Mouse (Mus musculus) hindbrain, embryonic 14.5 days (tissue): ENCODE data around the gene Shank2. TPM values are rescaled to one million over a fixed set of nuclear protein-coding genes. Genes with fewer than 3 reads are reported as not detected.

Source experiments
- ATAC-seq: fragments of 200-750 bp; cut with Nextera tagmentation; 2 replicates; pipeline ENCODE4 v1.8.0; 2017; ENCODE audit warnings: moderate number of reproducible peaks, mild to moderate bottlenecking, moderate TSS enrichment, moderate library complexity; ENCODE audit not compliant: low FRiP score
- DNase-seq: peaks from one replicate; pipeline ENCODE4 v3.0.0-alpha.2; 2015; ENCODE audit warnings: low spot score
- H3K27ac ChIP-seq: fragments of 300-500 bp; sonication (generic); 2 replicates; pipeline ENCODE4 v1.5.1; 2014; ENCODE audit warnings: mild to moderate bottlenecking, moderate library complexity
- H3K27me3 ChIP-seq: fragments of 300-500 bp; sonication (generic); 2 replicates; pipeline ENCODE4 v1.6.1; 2014; ENCODE audit warnings: mild to moderate bottlenecking, low read length, mixed read lengths; ENCODE audit not compliant: control insufficient read depth, insufficient read depth
- H3K36me3 ChIP-seq: fragments of 300-500 bp; sonication (generic); replicated peaks from 2 replicates; pipeline ENCODE4 v1.6.1; 2014; ENCODE audit not compliant: control insufficient read depth, insufficient read depth
- H3K4me1 ChIP-seq: fragments of 300-500 bp; sonication (generic); replicated peaks from 2 replicates; pipeline ENCODE4 v1.6.1; 2014; ENCODE audit warnings: antibody characterized with exemption, low read length, mixed read lengths; ENCODE audit not compliant: control insufficient read depth, insufficient read depth
- H3K4me2 ChIP-seq: fragments of 300-500 bp; sonication (generic); replicated peaks from 2 replicates; pipeline ENCODE4 v1.6.1; 2014; ENCODE audit warnings: mild to moderate bottlenecking, moderate library complexity
- H3K4me3 ChIP-seq: fragments of 300-500 bp; sonication (generic); replicated peaks from 2 replicates; pipeline ENCODE4 v1.5.1; 2014; ENCODE audit warnings: mild to moderate bottlenecking, low read length
- H3K9ac ChIP-seq: fragments of 300-500 bp; sonication (generic); 2 replicates; pipeline ENCODE4 v1.6.1; 2014
- H3K9me3 ChIP-seq: fragments of 300-500 bp; sonication (generic); 2 replicates; pipeline ENCODE4 v1.6.1; 2016; ENCODE audit warnings: low read length; ENCODE audit not compliant: control insufficient read depth
- WGBS: fragments of 180-500 bp; shearing (Covaris S2); extraction: QIAGEN DNeasy Blood & Tissue Kit; methylation state at CpG from one replicate; pipeline ENCODE4 v1.1.7; 2014; 5-methylcytosine and 5-hydroxymethylcytosine counted together
- polyA plus RNA-seq: library from polyadenylated mRNA; unstranded; fragments of >200 nt; fragmentation: Nextera tagmentation; extraction: Ambion mirVana; gene quantifications from 2 replicates; pipeline ENCODE4 v1.2.1, GENCODE M21; 2014

The Shank2 gene
- polyA plus RNA-seq, 1 experiment from 2014 or later, result 11.3 TPM

DNA sequence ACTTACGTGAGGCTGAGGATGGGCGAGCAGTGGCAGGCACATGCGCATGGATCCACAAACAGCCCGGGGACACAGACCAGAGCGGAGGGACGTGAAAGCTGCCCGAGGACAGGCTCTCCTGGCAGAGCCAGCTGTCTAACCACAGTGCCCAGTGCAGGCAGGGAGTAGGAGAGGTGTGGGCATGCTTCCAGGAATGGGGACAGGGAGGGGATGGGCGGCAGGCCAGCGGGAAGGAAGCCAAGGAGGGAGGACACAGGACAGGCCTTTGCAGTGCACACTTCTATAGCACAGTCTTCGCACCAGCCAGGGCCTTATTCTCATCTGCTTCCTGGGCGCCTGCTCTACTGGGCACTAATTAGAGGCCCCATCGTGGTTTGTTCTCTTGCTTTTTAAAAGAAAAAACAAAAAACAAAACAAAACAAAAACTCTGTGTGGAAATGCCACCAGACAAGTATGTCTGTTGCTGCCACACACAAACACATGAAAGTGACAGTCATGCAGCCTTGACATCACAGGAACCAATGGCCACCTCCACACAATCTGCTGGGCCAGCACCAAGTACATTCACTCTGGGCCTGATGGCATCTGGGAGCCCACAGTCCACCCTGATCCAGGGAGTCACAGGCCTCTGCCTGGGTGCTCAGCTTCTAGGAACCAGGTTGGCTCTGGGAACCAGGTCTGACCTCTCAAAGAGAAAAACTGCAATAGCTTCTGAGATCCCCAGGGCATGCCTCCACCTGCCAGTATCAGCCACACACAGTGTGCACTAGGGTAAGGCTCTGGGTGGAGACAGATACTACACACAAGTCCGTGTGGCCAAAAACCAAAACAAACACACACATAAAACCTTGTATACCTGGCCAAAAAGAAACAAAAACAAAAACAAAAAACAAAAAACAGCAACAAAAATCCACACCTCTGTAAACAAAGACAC, 448.2 kb downstream of the Shank2 start:
- 70% methylated on average over 13 of the region's 13 CpGs for WGBS
- Histone ChIP-seq H3K9ac (no peak overlapping the region), H3K9me3 (no peaks in the 10 kb centered on the region), H3K4me2 (no peak overlapping the region), H3K4me3 (no peak overlapping the region), H3K27me3 (no peaks in the 10 kb centered on the region), H3K4me1 (no peaks in the 10 kb centered on the region), H3K27ac (0 out of 2 replicates have a peak overlapping the region, but pooled peaks have one; percentile 7), H3K36me3 (peaks cover 97% of the 10 kb centered on the region)
- DNase-seq (peak; percentile 78), ATAC-seq (peak; percentile 84)

DNA sequence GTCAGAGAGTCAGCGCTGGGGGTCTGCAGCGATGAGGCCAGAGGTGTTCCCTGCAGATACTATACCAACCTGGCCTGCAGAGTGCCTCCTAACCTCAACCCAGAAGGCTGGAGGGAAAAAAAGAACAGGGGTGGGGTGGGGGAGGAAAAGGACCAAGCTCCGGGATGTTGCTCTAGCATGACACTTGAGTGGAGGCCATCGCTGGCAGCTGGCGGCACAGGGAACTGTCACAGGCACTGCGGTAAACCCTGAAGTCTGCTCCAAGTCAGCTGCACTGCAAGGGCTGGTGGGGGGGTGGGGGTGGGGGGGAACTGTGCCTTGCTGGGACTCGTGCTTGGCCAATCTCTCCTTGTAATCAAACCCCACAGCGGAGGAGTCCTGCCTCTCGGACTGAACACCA, 448.9 kb downstream of the Shank2 start:
- no peaks in the 10 kb centered on the region for H3K4me1 ChIP-seq
- H3K9ac ChIP-seq, result no peak overlapping the region
- DNase-seq, result no peak
- peaks cover 97% of the 10 kb centered on the region for H3K36me3 ChIP-seq
- H3K9me3 ChIP-seq, result no peaks in the 10 kb centered on the region
- H3K4me2 ChIP-seq, result no peak overlapping the region
- H3K27ac ChIP-seq, result no peak overlapping the region
- WGBS, result 90% methylated on average over 9 of the region's 9 CpGs
- no peak overlapping the region for H3K4me3 ChIP-seq
- no peak for ATAC-seq
- no peaks in the 10 kb centered on the region for H3K27me3 ChIP-seq

DNA sequence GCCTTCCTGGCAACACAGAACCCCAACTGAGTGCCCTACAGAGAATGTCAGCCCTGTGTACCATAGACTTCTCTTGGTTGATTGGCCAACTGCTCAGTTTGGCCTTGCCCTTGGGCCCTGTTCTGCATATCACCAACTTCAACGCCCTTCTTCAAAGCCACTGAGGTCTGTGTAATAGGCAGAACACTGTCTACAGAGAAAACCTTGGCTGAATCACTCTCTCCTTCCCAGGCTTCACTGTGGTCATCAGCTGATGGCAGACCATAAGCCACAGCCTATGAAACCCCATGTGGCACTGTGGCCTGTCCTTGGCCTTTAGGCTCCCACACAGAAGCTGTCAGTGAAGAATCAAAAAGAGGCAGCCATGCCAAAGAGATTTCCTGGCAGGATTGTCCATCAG, 457.2 kb downstream of the Shank2 start:
- ATAC-seq, result no peak
- H3K9ac ChIP-seq, result no peak overlapping the region
- no peaks in the 10 kb centered on the region for H3K27me3 ChIP-seq
- no peaks in the 10 kb centered on the region for H3K4me1 ChIP-seq
- no peaks in the 10 kb centered on the region for H3K9me3 ChIP-seq
- no peak for DNase-seq
- no peak overlapping the region for H3K27ac ChIP-seq
- no peak overlapping the region for H3K4me3 ChIP-seq
- peaks cover 99% of the 10 kb centered on the region for H3K36me3 ChIP-seq
- H3K4me2 ChIP-seq, result no peak overlapping the region
- 89% methylated on average over 1 of the region's 1 CpGs for WGBS

DNA sequence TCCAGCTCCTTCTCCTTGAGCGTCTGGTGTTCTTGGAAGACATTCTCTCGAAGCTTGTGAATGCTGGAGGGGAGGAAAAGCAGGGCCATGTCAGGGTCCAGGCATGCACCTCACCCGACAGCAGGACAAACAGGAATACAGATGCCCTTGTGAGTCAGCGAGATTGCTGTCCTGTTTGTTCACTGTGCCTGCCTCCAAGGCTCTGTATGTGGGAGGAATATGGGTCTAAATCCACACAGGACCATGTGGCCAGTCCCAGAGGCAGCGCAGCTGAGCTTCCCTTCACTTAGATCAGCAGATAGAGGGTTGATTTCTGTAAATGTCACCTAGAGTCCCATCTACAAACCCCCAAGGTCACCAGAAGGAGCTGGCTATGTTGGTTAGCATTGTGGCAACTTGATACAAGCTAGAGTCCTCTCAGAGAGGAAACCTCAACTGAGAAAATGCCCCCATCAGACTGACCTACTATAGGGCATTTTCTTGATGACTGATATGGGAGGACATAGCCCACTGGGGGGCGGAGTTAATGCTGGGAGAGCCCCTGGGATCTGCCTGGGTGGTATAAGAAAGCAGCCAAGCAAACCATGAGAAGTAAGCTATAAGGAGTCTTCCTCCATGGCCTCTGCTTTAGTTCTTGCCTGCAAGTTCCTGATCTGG, 459.6 kb downstream of the Shank2 start:
- Histone ChIP-seq H3K27me3 (no peaks in the 10 kb centered on the region), H3K9ac (no peak overlapping the region), H3K9me3 (no peaks in the 10 kb centered on the region), H3K4me2 (no peak overlapping the region), H3K27ac (no peak overlapping the region), H3K4me1 (no peaks in the 10 kb centered on the region), H3K36me3 (peaks cover 96% of the 10 kb centered on the region), H3K4me3 (no peak overlapping the region)
- WGBS, result 98% methylated on average over 6 of the region's 6 CpGs
- ATAC-seq, result no peak
- DNase-seq, result no peak

DNA sequence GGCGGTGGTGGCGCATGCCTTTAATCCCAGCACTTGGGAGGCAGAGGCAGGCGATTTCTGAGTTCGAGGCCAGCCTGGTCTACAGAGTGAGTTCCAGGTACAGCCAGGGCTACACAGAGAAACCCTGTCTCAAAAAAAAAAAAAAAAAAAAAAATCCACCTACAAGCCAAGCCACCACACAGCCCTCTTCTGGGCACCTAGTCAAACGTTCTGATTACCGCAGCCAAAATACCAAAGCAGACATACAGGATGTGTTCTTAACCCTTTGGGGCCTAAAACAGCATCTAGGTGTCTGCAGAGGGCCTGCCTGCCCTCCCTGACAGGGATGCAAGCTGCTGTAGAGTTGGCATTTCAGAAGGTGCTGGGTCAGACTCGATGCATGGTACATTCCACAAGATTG, 460.8 kb downstream of the Shank2 start:
- Histone ChIP-seq H3K4me3 (no peak overlapping the region), H3K27me3 (no peaks in the 10 kb centered on the region), H3K4me1 (no peaks in the 10 kb centered on the region), H3K4me2 (no peak overlapping the region), H3K9me3 (no peaks in the 10 kb centered on the region), H3K27ac (no peak overlapping the region), H3K9ac (no peak overlapping the region), H3K36me3 (peaks cover 84% of the 10 kb centered on the region)
- ATAC-seq (no peak), DNase-seq (no peak)
- 97% methylated on average over 7 of the region's 7 CpGs for WGBS

DNA sequence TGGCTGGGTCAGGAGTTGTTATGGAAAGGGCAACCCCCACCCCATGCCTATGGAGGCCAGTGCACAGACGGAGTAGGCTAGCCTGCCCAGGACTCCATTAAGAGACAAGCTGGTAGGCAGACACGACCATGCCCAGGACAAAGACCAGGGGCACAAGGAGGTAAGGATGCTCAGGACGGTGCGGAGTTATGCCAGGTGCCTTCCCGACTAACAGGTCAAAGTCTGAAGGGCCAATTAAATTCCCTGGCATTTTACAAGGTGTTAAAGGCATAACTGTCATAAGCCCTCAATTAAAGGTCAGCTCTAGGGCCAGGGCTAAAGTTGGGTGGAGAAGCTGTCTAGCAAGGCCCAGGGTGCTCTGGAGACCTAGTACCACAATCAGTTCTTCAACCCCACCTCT, 467.0 kb downstream of the Shank2 start:
- DNase-seq (no peak), ATAC-seq (no peak)
- H3K27me3 ChIP-seq, result no peaks in the 10 kb centered on the region
- WGBS, result 89% methylated on average over 5 of the region's 5 CpGs
- 0 out of 2 replicates have a peak overlapping the region, but pooled peaks have one; percentile 87 for H3K4me3 ChIP-seq
- peaks cover 18% of the 10 kb centered on the region for H3K4me1 ChIP-seq
- no peaks in the 10 kb centered on the region for H3K9me3 ChIP-seq
- no peak overlapping the region for H3K9ac ChIP-seq
- H3K27ac ChIP-seq, result no peak overlapping the region
- peak overlapping the region; percentile 77 for H3K4me2 ChIP-seq
- peaks cover 24% of the 10 kb centered on the region for H3K36me3 ChIP-seq

DNA sequence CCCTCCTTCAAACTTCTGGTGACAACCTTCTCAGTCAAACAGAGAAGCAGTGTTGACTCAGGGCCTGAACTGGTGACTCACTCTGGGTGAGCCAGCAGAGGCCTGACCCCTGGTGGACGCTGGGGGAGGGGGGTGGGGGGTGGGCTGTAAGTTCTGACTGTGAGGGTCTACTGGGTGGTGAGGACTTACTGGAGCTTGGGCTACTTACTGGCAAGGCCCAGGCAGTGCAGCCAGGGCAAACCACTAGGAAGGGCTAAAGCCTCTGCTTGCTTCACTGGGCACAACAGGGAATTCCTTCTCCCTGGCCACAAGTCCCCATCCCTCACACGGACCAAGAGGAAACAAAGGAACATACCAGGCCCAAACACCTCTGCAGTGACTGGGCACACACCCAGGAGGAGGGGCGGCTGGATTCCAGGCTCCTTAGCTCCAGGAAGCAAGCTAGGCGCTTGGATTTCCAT, 467.5 kb downstream of the Shank2 start:
- peak overlapping the region; percentile 77 for H3K4me2 ChIP-seq
- peak overlapping the region; percentile 95 for H3K9ac ChIP-seq
- H3K9me3 ChIP-seq, result no peaks in the 10 kb centered on the region
- peaks cover 19% of the 10 kb centered on the region for H3K36me3 ChIP-seq
- H3K4me1 ChIP-seq, result peaks cover 18% of the 10 kb centered on the region
- H3K27ac ChIP-seq, result no peak overlapping the region
- no peaks in the 10 kb centered on the region for H3K27me3 ChIP-seq
- 20% methylated on average over 4 of the region's 4 CpGs for WGBS
- peak overlapping the region; percentile 87 for H3K4me3 ChIP-seq
- ATAC-seq (no peak), DNase-seq (no peak)

DNA sequence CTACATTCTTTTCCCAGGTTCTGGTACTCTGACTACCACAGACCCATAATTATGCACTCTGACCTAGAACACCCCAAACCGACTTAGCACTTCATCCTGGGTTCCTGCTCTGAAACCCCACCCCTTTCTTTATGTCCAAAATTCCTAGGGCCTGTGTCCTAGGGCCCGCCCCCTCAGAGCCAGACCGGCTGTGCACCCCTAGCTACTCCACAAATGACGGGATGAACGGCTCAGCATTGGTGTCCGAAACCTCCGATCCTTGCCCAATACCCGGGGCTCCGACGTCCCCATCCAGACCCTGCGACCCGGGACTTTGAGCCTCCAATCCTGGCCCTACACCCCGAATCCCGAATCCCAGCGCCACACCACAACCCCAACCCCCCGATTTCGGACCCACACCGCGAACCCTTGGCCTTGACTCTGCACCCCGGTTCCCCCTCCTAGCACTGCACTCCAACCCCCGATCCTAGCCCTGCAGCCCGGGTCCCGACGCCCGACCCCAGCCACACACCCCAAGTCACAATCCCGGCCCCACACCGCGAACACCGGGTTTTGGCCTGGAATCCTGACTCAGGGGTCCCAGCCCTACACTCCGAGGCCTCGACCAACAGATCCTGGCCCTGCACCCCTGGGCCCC, 468.3 kb downstream of the Shank2 start:
- 3% methylated on average over 31 of the region's 31 CpGs for WGBS

DNA sequence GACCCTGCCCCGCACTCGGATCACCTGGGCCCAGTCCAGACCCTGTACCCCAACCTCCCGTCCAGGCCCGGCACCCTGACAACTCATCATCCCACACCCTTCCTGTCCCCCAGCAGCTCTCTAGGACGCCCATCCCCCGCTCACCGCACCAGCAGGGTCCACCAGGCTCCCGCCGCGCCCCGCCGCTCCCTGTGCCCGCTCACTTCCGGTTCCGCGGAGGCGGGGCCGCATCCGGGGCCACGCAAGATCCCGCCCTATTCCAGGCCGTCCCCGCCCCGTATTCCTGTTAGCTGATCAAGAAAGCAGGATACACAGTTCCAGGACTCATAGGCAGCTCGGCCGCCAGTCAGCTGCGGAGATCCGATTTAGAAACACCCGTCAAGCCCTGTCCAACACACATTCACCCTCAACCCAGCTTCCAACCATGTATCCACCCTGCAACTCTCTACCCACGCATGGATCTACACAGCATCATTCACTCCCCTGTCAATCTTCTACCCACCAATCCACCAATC, 468.9 kb downstream of the Shank2 start, which contains the start of gene Cttn:
Cttn (minus strand) TSS at position 465 of the 515 bp plus-strand sequence.
- H3K36me3 ChIP-seq, result peaks cover 5% of the 10 kb centered on the region
- H3K9ac ChIP-seq, result peak within 1 kb of the TSS; percentile 95
- peak within 1 kb of the TSS; percentile 76 for H3K27ac ChIP-seq
- WGBS, result 1% methylated on average over 30 of the region's 30 CpGs
- H3K4me3 ChIP-seq, result peak within 1 kb of the TSS; percentile 87
- no peaks in the 10 kb centered on the region for H3K27me3 ChIP-seq
- DNase-seq (peak; percentile 90), ATAC-seq (peak; percentile 97)
- peak within 1 kb of the TSS; percentile 77 for H3K4me2 ChIP-seq
- H3K9me3 ChIP-seq, result no peaks in the 10 kb centered on the region
- peaks cover 18% of the 10 kb centered on the region for H3K4me1 ChIP-seq

More for the DNA sequence above, 468.3 kb downstream of the Shank2 start:
- peak overlapping the region; percentile 46; the same call in 1 of the 2 replicates for H3K27ac ChIP-seq
- H3K4me2 ChIP-seq, result peak overlapping the region; percentile 77
- H3K27me3 ChIP-seq, result no peaks in the 10 kb centered on the region
- peaks cover 11% of the 10 kb centered on the region for H3K36me3 ChIP-seq
- no peaks in the 10 kb centered on the region for H3K9me3 ChIP-seq
- peak overlapping the region; percentile 95 for H3K9ac ChIP-seq
- H3K4me1 ChIP-seq, result peaks cover 18% of the 10 kb centered on the region
- ATAC-seq (peak; percentile 34), DNase-seq (no peak)
- peak overlapping the region; percentile 87 for H3K4me3 ChIP-seq
